Mouse (Mus musculus) ZHBTc4 (cell line): ENCODE data around the gene Uroc1.

Experiments used
- DNase-seq: peaks from one replicate; pipeline ENCODE4 v3.0.0-alpha.2; 2011; ENCODE audit warnings: low read depth, low spot score

The Uroc1 gene

DNA sequence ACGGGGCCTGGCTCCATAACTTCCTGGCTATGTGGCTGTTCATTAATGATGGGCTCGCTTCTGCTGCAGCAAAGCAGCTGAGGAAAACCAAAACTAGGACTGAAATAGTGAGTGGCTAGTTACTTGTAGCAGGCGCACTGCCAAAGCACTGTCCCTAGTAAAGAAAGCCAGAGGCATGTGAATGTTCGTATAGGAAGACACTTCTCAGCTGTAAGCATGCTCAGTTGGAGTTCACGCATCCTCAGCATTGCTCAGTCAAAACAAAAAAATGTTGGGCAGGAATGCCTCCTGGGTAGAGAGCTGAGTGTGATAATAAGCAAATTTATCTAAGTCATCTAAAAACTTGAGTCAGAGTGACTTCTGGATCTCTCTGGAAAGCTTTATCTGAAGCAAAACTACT is 25.1 kb downstream of the Uroc1 start:
- no peak for DNase-seq

DNA sequence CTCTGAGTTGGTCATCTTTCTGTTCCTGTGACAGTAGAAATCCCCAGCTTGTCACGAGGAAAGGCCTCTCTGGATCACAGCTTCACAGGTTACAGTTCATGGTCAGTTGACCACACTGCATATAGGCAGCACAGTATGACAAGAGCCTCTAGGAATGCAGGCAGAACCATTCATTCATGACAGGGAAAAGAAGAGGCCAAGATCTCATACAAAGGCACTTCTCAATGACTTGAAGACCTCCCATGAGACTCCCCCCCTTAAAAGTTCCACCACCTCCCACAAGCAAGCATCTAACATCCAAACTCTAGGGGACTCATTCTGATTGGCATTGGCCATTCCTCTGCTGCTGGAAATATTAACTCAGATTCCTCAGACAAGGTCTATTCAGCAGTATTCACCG is 26.4 kb downstream of the Uroc1 start:
- no peak for DNase-seq

DNA sequence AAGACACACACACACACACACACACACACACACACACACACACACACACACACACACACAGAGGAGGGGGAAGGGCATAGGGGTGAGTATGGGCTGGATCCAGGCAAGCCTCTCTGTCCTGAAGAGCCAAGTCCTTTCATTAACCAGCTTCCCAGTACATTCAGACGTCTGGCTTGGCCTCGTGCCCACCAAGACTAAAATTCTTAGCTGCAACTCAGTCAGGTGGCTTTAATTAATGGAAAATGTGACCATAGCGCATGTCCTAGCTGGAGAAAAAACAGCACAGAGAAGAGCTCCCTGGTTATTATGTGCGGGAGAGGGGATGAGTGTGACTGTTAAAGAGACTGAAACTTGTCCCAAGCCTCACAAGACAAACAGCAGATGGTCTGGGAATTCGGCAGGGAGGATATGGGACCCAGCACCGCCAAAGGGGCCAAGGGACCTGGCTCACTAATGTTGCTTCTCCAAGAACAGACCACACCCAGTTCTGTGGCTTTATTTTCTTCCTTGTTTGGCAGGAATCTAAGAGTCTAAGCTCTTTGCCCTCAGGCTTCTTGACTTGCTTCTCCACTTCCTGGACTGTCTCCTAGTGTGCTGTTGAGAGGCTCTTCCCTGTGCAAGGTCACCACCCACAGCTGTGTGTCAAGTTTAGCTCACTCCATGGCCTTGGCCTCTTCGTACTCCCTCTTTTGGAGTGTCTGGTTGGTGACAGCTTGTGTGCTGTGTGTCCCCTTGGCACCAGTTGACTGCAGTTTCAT is 27.1 kb downstream of the Uroc1 start:
- DNase-seq: peak; percentile 84

DNA sequence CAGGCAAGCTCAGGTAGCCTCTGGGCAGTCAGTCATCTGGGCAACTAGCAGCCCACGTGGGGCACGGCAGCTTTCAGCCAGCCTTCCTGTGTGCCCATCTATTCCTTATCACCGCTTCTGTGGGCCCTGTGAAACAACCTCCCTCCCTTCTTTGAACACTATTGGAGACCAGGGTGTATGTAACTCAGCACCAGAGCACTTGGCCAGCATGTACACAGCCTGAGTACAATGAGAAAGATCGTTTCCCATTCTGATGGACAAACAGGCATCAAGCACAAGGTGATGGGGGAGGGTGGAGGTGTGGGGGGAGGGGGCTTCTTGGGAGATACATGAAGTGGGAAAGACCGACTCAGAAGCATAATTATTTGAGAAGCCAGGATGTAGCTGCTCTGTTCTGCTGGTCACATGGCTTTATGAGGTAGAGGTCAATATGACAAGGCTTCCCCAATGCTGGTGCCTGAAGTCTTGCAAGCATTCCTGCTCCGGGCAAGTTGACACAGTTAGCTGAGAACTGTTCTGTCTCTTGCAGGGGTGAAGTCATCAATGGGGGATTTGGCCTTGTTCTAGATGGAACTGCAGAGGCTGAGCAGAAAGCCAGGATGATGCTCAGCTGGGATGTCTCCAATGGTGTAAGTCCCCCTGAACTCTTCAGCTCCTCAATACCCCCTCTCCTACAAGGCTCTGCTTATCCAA is 28.0 kb downstream of the Uroc1 start:
- peak; percentile 77 for DNase-seq

DNA sequence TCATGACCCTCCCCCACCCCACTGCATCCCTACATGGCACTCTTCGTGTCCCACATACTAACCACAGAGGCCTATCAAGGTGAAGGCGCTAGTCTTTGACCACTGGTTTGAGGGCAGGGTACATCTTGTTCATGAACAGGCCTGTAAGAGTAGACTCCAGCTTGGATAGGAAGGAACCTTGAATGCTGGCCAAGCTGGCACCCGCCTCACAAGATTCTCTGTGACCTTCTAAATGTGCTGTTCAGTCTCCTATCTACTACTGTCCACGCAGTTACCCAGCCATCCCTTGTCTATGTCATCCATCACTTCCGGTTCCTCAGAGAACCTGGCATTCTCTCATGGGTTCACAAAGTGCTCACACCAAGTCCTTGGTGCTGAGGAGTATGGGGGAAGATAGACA is 30.2 kb downstream of the Uroc1 start:
- DNase-seq: no peak

DNA sequence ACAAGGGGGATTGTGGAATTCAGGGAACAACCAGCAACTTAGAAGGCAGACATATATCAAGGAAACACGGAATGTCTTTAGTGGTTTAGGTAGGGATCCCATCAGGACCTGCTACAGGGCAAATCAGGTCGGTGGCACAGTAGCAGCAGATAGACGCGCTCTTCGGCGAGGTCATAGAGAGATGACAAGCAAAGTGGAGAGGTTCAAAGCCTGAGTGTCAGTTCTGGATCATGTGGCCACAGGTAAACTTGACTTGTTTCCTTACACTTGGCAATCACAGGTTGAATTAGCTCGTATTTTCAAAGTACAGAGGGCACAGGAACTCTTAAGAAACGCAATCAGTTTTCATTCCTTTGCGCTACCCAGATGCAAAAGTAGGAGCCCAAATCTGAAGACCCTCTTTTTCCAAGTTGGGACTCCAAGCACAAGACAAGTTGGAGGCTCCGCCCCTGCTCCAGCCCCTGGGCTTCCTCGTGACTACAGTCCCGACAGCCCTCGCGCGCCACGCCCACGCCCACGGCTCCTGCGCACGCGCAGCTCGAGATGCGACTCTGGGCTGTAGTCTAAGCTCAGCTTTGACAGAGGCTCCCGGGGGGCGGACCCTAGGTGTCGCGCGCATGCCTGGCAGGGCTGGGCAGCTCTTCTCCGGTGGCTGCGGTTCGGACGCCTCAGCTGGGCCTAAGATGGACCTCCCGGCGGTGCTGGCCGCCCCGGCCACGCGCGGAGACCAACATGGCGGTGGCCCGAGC is 36.1 kb downstream of the Uroc1 start, which contains the start of gene Zxdc:
TSS of gene Zxdc (plus strand) at position 517 of the 749 bp plus-strand sequence.
- peak; percentile 99 for DNase-seq

DNA sequence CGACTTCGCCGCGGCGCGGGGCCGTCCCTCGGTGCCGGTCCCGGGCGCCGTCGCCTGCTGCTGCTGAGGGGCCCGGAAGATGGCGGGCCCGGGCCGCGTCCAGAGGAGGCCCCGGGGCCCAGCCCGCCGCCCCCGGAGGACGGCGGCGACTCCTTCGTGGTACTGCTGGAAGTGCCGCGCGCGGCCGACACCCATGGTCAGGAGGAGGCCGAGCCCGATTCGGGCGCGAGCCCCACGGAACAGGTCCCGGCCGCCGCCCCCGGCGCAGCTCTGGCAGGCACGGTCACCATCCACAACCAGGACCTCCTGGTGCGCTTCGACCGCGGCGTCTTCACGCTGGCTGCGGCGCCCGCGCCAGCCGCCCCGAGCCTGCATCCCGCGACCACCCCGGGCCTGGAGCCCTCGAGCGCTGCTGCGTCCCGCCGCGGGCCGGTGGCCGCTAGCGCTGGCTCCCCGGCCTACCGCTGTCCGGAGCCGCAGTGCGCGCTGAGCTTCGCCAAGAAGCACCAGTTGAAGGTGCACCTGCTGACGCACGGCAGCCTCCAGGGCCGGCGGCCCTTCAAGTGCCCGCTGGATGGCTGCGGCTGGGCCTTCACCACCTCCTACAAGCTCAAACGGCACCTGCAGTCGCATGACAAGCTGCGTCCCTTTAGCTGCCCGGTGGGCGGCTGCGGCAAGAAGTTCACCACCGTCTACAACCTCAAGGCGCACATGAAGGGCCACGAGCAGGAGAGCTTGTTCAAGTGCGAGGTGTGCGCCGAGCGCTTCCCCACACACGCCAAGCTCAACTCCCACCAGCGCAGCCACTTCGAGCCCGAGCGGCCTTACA is 36.9 kb downstream of the Uroc1 start:
- DNase-seq: peak; percentile 76

DNA sequence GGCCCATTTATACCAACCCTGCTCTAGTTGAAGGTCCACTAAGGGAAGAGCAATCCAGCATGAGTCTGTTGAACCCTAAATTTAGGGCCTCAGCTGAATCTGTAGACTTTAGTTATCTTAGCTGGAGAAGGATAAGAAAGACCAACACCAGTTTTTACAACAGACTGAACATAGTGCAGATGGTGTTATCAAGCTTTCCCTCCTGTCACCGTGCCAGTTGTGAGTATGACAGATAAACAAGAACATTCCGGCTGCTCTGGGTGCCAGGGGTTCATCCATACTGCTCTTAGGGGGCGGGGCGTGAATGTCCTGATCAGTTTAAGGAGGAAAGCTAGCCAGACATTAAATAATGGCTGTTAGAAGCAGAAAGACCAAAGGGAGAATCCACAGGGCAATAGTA is 41.6 kb downstream of the Uroc1 start:
- DNase-seq: no peak

DNA sequence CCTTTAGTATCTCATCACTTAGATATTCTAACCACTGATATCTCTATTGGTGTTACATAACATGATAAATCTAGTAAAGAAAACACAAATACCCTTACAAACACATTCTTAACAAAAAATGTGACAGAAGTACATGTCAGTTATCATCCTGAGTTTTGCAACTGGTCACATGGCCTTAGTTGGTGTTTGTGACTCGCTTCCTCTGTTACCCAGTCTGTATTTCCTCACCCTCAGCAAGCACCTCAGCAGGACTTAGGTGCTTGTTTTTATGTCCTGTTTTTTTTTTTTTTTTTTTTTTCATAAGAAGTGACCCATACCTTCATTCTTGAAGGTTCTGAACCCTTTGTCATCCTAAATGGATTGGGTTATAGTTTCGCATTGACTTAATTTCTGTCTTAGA is 44.6 kb downstream of the Uroc1 start:
- no peak for DNase-seq

DNA sequence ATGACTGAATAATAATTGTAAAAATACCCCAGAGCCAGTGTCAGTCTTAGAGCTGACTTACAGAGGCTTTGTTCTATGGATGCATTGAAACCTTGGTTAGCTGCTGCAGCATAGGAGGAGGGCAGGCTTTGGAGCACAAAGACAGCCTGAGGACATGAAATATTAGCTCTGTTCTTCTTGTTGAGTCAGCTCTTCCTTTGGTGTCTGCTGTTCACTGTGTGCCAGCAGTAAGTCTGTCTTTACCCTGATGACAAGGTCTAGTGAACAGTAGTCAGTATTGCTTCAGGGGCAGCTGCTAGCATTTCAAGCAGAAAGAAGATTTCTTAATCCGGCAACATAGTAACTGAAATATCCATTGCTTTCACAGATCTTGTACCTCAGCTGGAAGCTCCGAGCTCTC is 48.4 kb downstream of the Uroc1 start:
- no peak for DNase-seq

DNA sequence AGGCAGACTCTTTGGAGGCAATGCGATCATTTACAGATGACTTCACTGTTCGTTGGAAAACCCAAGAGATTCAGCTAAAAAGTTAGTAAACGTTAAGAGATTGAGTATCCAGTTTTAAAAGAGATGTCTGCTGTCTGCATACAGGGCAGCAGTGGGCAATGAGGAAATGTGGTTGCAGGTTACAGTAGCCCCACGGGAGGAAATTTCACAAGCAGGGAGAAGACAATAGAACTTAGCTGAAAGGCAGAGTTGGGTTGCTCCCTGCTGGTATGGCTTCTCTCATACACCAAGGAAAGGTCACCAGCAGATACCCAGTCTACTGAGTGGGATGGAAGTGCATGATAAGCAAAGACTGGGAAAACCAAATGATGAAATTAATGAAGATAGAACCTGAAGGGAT is 57.5 kb downstream of the Uroc1 start:
- no peak for DNase-seq

DNA sequence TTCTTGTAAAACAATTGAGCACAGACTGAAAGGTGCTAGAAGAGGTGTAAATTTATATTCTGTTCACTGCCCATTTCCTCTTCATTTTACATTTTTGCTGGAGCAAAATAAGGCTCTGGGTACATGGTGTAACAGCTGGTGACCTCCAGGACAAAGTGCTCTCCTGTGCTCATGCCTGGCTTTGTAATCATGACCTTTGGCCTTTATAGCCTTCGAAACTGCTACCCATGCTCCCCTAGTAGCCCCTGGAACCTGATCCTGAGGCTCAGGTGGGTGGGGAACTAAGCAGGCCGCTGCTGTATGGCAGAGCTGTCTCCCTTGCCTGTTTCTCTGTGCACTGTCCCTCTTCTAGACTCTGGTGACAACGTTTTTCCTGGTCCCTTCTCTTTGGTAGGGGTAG is 60.9 kb downstream of the Uroc1 start:
- no peak for DNase-seq

DNA sequence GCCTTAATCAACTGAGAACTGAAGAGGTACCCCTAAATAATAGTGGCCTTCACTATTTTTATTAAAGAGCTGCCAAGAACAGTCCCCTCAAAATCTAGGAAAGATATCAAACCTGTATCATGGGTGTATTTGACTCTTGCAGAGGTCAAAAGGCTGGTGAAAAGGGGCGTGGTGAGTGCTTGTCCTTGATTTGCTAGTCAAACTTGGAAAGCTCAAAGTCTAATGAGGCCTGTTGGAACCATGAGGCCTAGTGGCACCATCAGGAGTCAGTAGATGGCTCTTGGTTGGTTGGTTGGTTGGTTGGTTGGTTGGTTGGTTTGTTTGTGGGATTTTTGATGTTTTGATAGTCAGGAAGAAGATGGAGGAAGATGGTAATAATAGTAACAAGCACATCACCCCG is 62.7 kb downstream of the Uroc1 start:
- no peak for DNase-seq

DNA sequence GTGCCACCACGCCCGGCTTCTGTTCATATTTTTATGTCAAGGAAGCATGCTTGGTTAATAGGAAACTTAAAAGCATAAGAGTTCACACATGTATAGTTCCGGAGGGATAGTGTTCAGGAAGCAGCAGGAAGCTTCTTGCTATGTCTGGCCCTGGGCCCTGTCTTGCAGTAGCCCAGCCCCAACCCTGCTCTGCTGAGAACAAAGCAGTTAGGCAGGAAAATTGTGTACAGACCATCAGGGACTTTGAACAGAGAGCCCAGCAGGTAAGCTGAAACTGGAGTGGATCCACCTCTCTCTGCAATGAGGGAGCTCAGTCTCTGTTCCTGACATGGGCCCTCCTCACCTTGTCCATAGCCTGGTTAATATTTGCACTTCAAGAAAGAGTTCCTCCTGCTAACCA is 64.2 kb downstream of the Uroc1 start:
- DNase-seq: no peak

DNA sequence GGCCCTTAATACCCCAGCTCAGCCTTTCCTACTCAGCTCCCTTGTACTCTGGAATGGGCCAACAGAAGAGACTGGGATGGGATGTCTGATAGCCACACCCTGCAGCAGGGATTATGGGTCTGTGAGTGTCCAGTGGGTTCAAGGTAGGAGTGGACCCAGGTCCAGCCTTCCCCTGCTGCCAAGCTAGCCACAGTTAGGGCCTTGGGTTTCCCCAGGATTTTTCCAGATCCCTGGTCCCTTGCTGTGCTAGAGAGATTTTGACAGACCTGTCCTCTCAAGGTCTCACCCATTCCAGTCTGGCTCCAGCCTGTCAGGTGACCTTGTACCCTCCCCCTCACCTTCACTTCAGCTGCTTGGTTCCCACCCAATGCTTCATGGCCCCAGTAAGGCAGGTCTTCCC is 75.5 kb downstream of the Uroc1 start:
- DNase-seq: peak; percentile 44

DNA sequence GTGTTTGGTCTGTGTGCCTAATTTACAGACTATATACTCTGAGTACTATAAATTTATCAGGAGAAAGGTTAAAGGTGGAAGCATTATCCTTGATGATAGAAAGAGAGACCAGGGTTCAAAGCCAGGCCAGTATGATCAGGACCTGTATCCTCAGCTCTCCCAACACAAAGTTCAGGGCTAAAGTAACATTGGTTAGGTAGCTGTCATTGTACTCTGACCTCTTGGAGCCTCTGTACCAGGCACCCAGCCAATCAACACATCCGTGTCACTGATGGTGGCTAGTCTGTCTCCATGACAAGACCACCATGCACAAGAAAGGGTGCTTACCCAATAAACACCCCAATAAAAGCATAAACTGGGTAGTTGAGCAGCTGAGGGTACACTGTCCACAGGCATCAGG is 77.9 kb downstream of the Uroc1 start:
- DNase-seq: no peak

DNA sequence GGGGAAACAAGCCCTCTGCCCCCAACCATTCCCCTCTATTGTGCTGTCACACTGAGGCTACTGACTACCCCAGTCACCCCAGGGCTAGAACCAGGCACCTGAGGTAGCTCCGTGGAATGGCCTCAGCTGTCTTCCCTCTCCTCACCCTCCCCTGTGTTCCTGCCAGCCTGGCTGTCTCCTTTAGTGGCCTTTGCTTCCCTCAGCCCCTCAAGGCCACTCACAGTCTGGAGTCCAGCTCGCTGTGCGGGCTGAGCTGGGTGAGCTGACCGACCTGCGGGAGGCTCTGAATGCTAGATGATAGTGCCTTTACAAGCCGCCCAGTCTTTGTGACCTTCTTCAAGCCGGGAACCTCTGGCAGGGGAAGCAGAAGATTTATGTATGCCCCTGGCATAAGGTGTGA is 78.8 kb downstream of the Uroc1 start:
- DNase-seq: no peak
